Mouse (Mus musculus) erythroblast, embryonic 14.5 days (primary cell): ENCODE measurements around the gene Clstn2.

Experiments used
- GATA1 ChIP-seq: IDR thresholded peaks from 2 replicates; pipeline ENCODE4 v1.6.1; 2012; ENCODE audit warnings: low read length, inconsistent platforms, mixed read lengths
- TAL1 ChIP-seq: IDR thresholded peaks from 3 replicates; pipeline ENCODE4 v1.6.1; 2012; ENCODE audit warnings: low read length, inconsistent platforms, mixed read lengths

DNA sequence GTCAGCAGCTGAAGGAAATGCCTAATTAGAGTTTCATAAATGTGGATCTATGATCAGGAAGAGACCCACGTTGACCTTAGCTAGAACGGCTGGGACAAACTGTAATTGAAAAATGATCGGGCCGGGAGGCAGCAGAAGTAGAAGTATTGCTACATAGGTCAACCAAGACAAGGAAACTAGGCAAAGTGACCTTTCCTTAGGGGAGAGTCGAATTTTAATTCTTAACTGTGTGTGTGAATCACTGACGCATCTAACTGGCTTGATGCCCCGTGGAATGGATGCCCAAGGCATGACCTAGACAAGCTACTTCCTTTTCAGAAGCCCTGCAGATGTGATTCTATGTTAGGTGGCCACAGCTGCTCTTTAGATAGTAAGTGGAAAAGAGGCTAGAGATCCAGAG lies 546.2 kb downstream of the Clstn2 start:
- TF ChIP-seq GATA1, result no peak
- no peak for TF ChIP-seq TAL1
